Mouse (Mus musculus): ENCODE measurements at regions not wholly inside any gene's neighbourhood (a gene's known extent, or its start where the extent isn't known, plus 50 kb on each side); places are given as distances from the start of the nearest gene placed in this dataset.
A peak's percentile ranks its signal among the peaks of the same experiment; 100 is the strongest.
"Not testable (repeated sequence)": the region's sequence is repeated elsewhere in the genome, so short reads cannot be mapped to it uniquely, and the experiment has no call there.

- Histone ChIP-seq H3K27ac (no peak overlapping the region), H3K36me3 (ENCODE audit: inconsistent target) (no peaks in the 10 kb centered on the region), H3K4me3 (ENCODE audit: inconsistent target) (no peak overlapping the region), H3K79me2 (ENCODE audit: inconsistent target) (no peaks in the 10 kb centered on the region)
- WGBS (ENCODE audit: missing documents), result 75% methylated on average over 4 of the region's 4 CpGs
Measured at GRCm38 (mm10) chr10:43664844-43665243, 86.8 kb downstream of the Cd24a start.

- no peaks in the 10 kb centered on the region for H3K36me3 ChIP-seq (ENCODE audit: inconsistent target)
- H3K4me3 ChIP-seq (ENCODE audit: inconsistent target), result no peak overlapping the region
- WGBS (ENCODE audit: missing documents), result 89% methylated on average over 9 of the region's 9 CpGs
- no peaks in the 10 kb centered on the region for H3K79me2 ChIP-seq (ENCODE audit: inconsistent target)
- no peak overlapping the region for H3K27ac ChIP-seq
Measured at GRCm38 (mm10) chr10:43666262-43667085, 88.4 kb downstream of the Cd24a start.

- WGBS (ENCODE audit: missing documents), result 76% methylated on average over 25 of the region's 25 CpGs
- Histone ChIP-seq H3K79me2 (ENCODE audit: inconsistent target) (no peaks in the 10 kb centered on the region), H3K27ac (peak overlapping the region; percentile 74), H3K4me3 (ENCODE audit: inconsistent target) (peak overlapping the region; percentile 0; the same call in 1 of the 2 replicates), H3K36me3 (ENCODE audit: inconsistent target) (no peaks in the 10 kb centered on the region)
Measured at GRCm38 (mm10) chr10:43667086-43667690, 89.1 kb downstream of the Cd24a start.

GRCm38 (mm10) chr10:43667732-43668247, 89.7 kb downstream of the Cd24a start:
- H3K27ac ChIP-seq, result peak overlapping the region; percentile 74
- 0% methylated on average over 11 of the region's 11 CpGs for WGBS (ENCODE audit: missing documents)

GRCm38 (mm10) chr10:43669471-43669870, 91.4 kb downstream of the Cd24a start:
- WGBS (ENCODE audit: missing documents), result 92% methylated on average over 5 of the region's 5 CpGs
- Histone ChIP-seq H3K79me2 (ENCODE audit: inconsistent target) (no peaks in the 10 kb centered on the region), H3K27ac (no peak overlapping the region), H3K36me3 (ENCODE audit: inconsistent target) (no peaks in the 10 kb centered on the region), H3K4me3 (ENCODE audit: inconsistent target) (no peak overlapping the region)

More at GRCm38 (mm10) chr10:43667732-43668247, 89.7 kb downstream of the Cd24a start:
- Histone ChIP-seq H3K79me2 (ENCODE audit: inconsistent target) (no peaks in the 10 kb centered on the region), H3K36me3 (ENCODE audit: inconsistent target) (no peaks in the 10 kb centered on the region), H3K4me3 (ENCODE audit: inconsistent target) (peak overlapping the region; percentile 0; the same call in 1 of the 2 replicates)

GRCm38 (mm10) chr10:43670745-43671144, 92.7 kb downstream of the Cd24a start:
- Histone ChIP-seq H3K4me3 (ENCODE audit: inconsistent target) (no peak overlapping the region), H3K79me2 (ENCODE audit: inconsistent target) (no peaks in the 10 kb centered on the region), H3K27ac (no peak overlapping the region), H3K36me3 (ENCODE audit: inconsistent target) (no peaks in the 10 kb centered on the region)
- WGBS (ENCODE audit: missing documents), result 100% methylated on average over 1 of the region's 1 CpGs

- Histone ChIP-seq H3K4me3 (ENCODE audit: inconsistent target) (no peak overlapping the region), H3K36me3 (ENCODE audit: inconsistent target) (no peaks in the 10 kb centered on the region), H3K27ac (no peak overlapping the region), H3K79me2 (ENCODE audit: inconsistent target) (no peaks in the 10 kb centered on the region)
- 90% methylated on average over 3 of the region's 3 CpGs for WGBS (ENCODE audit: missing documents)
Measured at GRCm38 (mm10) chr10:43671785-43672184, 93.7 kb downstream of the Cd24a start.

- no peaks in the 10 kb centered on the region for H3K36me3 ChIP-seq (ENCODE audit: inconsistent target)
- H3K4me3 ChIP-seq (ENCODE audit: inconsistent target), result no peak overlapping the region
- H3K79me2 ChIP-seq (ENCODE audit: inconsistent target), result no peaks in the 10 kb centered on the region
- no peak overlapping the region for H3K27ac ChIP-seq
- WGBS (ENCODE audit: missing documents), result 24% methylated on average over 6 of the region's 6 CpGs
Measured at GRCm38 (mm10) chr10:43672490-43672889, 94.4 kb downstream of the Cd24a start.

GRCm38 (mm10) chr10:43674749-43675148, 96.7 kb downstream of the Cd24a start:
- WGBS (ENCODE audit: missing documents), result 100% methylated on average over 1 of the region's 1 CpGs
- no peak overlapping the region for H3K27ac ChIP-seq
- H3K4me3 ChIP-seq (ENCODE audit: inconsistent target), result no peak overlapping the region
- no peaks in the 10 kb centered on the region for H3K79me2 ChIP-seq (ENCODE audit: inconsistent target)
- H3K36me3 ChIP-seq (ENCODE audit: inconsistent target), result no peaks in the 10 kb centered on the region

- not testable (repeated sequence) for H3K27ac ChIP-seq; H3K4me3 ChIP-seq (ENCODE audit: inconsistent target); H3K79me2 ChIP-seq (ENCODE audit: inconsistent target); H3K36me3 ChIP-seq (ENCODE audit: inconsistent target)
- 82% methylated on average over 1 of the region's 1 CpGs for WGBS (ENCODE audit: missing documents)
Measured at GRCm38 (mm10) chr10:43675495-43675894, 97.4 kb downstream of the Cd24a start.

GRCm38 (mm10) chr10:43676289-43676688, 98.2 kb downstream of the Cd24a start:
- Histone ChIP-seq H3K4me3 (ENCODE audit: inconsistent target) (no peak overlapping the region), H3K36me3 (ENCODE audit: inconsistent target) (no peaks in the 10 kb centered on the region), H3K27ac (no peak overlapping the region), H3K79me2 (ENCODE audit: inconsistent target) (no peaks in the 10 kb centered on the region)
- 83% methylated on average over 5 of the region's 5 CpGs for WGBS (ENCODE audit: missing documents)

GRCm38 (mm10) chr10:43684247-43685033, 106.4 kb downstream of the Cd24a start:
- Histone ChIP-seq H3K27ac (no peak overlapping the region), H3K36me3 (ENCODE audit: inconsistent target) (no peaks in the 10 kb centered on the region), H3K79me2 (ENCODE audit: inconsistent target) (no peaks in the 10 kb centered on the region), H3K4me3 (ENCODE audit: inconsistent target) (no peak overlapping the region)
- WGBS (ENCODE audit: missing documents), result 71% methylated on average over 12 of the region's 12 CpGs

- H3K4me3 ChIP-seq (ENCODE audit: inconsistent target), result no peak overlapping the region
- H3K79me2 ChIP-seq (ENCODE audit: inconsistent target), result no peaks in the 10 kb centered on the region
- H3K36me3 ChIP-seq (ENCODE audit: inconsistent target), result no peaks in the 10 kb centered on the region
- 70% methylated on average over 10 of the region's 10 CpGs for WGBS (ENCODE audit: missing documents)
- no peak overlapping the region for H3K27ac ChIP-seq
Measured at GRCm38 (mm10) chr10:43689161-43689913, 111.3 kb downstream of the Cd24a start.

GRCm38 (mm10) chr10:43689914-43690316, 111.8 kb downstream of the Cd24a start:
- 90% methylated on average over 8 of the region's 8 CpGs for WGBS (ENCODE audit: missing documents)
- H3K27ac ChIP-seq, result no peak overlapping the region
- H3K36me3 ChIP-seq (ENCODE audit: inconsistent target), result no peaks in the 10 kb centered on the region
- no peak overlapping the region for H3K4me3 ChIP-seq (ENCODE audit: inconsistent target)
- H3K79me2 ChIP-seq (ENCODE audit: inconsistent target), result no peaks in the 10 kb centered on the region

Data from macrophage (primary cell).